Mouse (Mus musculus) hindlimb bud, embryonic 11.5 days (tissue): Measurements from ENCODE around the gene Usp35.

ENCODE experiments used
- DNase-seq: peaks from one replicate; pipeline ENCODE4 v3.0.0-alpha.2; 2012; ENCODE audit warnings: low read depth, low spot score; ENCODE audit errors: extremely low spot score

Gene Usp35

DNA sequence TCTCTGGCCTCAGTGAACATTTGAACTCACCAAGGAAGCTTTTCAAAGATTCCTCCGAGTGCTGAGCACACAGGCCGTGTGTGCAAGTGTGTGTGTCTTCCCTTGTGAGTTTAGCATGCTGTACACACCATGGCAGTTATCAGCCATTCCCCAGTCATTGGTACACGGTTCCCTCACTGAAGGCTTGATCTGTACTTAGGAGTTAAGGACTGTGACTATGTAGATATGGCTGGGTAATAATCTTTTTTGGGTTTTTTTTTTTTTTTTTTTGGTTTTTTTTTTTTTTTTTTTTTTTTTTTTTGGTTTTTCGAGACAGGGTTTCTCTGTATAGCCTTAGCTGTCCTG is 15.0 kb upstream of the Usp35 start:
- no peak for DNase-seq

DNA sequence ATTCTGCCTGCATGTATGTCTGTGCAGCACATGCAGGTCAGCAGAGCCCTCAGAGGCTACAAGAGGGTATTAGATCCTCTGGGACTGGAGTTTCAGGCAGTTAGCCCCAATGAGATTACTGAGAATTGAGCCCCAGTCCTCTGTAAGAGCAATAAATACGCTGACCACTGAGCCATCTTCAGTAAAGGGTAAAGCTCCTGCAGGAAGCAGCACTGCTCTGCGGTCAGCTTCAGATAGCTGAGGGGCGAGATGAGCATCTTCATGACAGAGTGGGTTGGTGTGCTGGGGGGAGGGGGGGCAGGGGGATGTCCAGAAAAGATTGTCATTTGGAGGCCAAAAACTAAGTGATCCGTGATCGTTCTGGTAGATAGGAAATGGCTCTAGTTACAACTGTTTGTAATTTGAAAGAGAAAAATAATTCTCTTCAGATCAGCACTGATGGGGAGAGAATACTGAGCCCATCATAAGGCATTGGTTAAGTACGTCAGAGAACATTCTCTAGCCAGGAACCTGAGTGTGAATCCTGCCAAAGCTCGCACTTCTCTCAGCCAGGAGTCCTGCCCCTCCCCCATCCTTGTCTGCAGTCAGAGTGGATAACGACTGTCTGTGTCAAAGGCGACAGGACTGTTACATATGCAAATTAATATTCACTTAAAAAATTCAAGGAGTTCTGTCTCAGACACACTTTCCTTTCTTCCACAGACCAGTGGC is 14.4 kb upstream of the Usp35 start:
- no peak for DNase-seq

DNA sequence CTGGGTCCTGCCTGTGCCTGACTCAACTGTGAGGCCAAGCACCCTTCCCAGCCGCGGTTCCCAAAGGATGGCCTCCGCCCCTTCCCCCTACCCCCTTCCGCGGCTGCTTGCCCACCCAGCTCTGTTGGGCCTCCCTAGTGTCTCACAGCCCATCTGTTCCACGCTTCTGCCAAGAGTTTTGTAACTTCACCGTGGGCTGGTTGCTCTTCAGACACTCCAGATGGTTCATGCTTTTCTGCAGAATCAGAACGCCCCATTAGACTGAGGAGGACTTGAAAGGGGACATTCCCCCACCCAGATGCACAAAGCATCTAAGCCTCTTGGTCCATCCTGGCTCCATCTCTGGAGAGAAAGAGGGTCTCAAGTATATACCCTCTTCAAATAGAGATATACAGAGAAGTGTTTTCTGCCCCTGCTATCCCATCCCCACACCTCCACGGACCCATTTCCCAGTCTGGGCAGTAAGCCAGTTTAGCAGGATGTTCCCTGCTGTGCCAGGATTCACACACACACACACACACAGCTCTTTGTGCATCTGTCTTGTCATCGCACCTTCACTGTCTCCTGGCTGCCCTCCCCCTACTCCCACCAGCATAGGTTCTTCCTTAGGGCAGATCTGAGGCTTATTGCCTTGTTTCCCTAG is 13.5 kb upstream of the Usp35 start:
- DNase-seq = no peak

DNA sequence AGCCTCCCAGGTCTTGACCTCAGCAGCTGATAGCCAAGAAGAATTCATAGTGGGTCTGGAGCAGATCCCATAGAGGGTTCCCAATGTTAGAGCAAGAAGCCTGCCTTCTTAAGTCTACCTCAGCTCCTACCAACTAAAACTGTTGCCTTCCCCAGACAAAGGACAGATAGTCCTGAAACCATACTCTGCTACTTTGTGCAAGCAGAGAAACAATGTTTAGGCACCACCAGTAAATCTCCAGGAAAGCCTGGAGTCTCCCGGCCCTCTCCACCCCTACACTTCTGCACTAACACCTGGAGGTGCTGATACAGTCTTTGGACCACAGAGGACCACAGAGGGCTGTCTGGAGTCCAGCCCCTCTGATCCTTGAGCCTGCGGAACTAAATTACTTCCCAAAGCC is 12.8 kb upstream of the Usp35 start:
- no peak for DNase-seq

DNA sequence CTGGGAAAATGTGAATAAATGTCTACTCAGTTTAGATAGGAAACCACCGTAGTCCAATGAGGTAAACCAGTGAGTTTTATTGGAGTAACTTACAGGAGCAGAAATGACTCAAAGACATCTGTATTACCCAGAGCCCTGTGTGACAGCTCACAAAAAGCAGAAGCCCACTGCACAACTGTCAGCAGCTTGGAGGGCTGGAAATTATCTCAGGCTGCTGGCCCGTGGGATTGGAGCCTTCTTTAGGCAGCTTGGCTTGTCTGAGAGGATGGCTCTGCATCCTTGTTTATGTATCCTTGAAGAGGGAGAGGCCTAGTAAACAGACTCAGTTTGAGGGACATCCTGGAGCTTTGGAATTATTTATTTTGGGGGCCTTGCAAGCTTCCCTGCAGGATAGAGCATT is 11.1 kb upstream of the Usp35 start:
- DNase-seq = no peak

DNA sequence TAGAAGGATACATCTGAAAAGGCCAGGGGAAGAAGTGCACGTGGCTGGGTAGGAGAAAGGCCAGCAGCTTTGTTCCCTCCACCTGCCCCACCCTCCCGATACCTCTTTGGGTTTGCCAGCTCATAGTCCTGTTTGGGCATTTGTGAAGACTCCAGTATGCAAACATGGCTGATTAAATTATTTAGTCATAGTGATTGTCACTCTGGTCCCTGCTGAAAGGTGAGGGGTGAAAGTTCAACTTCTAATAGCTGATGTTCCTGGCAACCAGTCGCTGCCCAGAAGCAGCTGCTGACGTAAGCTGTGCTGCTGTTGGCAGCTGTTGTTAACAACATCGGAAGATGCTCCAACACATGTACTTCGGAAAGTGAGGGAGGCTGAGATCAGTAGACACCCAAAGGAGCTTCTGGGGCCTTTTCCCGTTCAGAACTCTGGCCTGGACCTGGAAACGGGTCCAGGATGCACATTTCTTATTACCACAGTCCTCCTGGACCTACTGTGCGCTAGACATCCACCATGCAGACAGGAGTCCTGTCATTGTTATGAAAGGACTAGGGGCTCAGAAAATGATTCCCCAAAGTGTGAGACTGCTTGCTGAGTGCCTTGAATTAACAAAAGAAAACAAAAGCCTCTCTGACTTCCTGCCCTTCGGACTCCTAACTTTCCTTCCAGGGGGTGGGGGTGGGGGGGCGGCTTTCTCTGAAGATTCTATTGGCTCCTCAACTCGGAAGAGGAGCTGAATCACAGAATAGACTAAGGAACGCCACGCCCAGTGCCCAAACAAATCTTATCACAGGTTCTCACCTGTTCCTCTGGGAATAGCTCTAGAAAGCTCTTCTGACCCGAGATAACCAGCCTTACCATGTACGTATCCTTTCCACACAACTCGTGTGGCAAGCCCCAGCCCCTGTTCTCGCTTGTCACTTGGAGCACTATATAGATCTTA is 9.4 kb upstream of the Usp35 start:
- no peak for DNase-seq

DNA sequence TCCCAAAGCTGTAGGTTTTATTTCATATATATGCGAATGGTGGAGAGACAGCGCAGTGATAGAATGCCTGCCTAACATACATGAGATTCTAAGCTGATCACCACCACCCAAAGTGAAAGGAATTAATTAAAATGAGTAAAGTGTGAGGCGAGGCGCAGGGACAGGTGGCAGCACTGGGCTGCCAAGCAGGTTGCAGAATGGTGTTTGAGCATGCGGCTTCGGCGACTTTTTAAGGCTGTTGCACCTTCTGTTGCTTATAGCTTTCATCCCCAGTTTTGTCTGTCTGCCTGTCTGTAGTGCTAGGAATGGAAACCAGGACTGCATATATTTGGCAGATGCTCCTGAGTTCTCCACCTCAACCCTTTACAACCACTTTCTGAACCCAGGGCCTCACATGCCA is 7.8 kb upstream of the Usp35 start:
- DNase-seq = no peak

DNA sequence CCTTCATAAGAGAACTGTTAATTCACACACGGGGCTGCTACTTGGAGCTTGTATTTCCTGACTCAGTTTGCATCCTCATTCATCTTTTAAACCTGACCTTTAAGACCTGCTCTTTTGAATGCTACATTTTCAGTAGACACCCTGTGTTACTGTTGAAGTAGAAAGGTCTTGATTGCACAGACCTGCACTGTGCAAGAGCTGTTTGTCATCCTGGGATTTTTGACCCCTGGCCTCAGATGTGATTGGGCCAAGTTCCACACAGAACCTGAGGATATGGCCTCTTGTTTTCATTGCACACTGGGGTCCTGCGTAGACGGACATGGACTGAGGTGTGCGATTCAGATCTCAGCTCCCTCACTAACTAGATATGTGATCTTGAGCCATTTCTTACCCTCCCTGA is 6.8 kb upstream of the Usp35 start:
- no peak for DNase-seq

DNA sequence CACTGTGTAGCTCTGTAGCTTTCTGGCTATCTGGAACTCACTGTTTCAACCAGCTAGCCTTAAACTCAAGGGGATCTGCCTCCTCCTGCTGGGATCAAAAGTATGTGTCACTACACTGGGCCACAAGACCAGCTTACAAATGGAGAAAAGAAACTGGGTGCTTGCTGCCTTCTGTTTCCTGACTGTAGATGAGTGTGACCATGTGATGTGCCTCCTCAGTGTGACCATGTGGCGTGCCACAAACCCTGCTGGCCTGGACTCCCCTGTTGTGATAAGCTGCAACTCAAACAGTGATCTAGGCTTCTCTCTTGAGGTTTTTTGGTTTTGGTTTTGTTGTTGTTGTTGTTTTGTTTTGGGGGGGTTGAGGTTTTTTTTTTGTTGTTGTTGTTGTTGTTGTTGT is 4.9 kb upstream of the Usp35 start:
- DNase-seq = no peak

DNA sequence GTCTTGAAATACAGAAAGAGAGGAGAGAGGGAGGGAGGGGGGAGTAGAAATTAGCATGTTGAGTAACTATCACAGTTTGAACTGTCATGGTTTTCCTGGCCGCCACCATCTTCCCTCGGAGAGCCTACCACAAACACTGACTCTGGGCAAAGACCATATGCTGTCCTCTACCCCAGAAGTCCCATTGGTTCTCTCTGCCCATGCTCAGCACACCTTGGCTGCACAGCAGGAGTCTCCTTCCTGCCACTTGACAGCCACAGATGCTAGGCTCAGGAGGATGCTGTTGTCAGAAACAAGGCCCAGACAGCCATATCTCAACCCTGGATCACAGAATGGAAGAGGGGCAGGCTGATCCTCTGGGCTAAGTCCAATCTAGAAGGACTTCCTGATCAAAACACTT is 2.6 kb upstream of the Usp35 start:
- DNase-seq = no peak

DNA sequence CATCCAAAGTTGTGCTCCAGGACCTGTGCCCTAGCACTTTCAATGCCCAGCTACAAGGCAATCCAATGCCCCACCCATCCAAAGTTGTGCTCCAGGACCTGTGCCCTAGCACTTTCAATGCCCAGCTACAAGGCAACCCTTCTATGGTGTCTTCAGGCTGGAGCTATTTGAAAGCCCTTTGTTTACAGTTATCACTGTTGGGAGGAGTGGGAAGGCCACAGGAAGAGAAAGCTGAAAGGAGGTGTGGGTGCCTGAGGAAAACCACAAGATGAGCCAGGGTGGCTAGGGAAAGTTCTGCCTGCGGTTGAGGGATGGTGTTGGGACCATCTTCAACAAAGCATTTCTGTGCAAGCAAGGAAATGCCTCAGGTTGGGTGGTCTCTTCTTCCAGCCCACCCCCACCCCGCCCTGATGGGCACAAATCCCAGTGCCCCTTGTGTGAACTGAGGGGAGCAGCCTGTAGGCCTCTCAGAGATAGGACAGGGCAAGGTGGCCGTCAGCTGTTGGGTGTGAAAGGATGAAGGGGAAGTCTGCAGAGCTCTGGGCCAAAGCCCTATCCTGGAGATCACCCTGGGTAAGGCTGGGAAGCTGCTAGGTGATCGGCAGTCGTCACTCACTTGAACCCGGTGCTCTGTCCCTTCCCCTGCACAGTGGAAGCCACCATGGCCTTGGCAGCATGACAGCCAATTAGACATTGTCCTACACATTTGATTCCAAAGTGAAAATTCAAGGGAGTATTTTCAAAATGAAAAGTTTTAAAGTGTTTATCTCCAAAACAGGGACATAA is 1.5 kb upstream of the Usp35 start:
- DNase-seq = no peak

DNA sequence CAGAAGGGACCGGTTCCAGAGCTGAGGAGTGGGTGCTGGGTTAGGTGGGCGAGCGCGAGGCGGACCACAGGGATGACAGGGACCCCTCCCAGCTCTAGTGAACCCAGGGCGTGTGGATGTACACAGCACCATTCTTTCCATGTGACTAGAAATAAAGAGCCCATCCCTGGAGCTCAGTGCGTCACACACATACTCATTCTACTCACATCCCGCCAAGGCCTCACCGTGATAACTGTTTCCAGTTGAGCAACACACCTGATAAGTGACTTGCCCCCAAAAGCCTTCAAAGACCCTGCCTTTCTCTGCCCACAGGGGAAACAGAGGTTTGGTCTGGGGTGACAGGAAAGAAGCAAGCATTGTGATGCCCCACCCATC is 834 bp upstream of the Usp35 start:
- no peak for DNase-seq

DNA sequence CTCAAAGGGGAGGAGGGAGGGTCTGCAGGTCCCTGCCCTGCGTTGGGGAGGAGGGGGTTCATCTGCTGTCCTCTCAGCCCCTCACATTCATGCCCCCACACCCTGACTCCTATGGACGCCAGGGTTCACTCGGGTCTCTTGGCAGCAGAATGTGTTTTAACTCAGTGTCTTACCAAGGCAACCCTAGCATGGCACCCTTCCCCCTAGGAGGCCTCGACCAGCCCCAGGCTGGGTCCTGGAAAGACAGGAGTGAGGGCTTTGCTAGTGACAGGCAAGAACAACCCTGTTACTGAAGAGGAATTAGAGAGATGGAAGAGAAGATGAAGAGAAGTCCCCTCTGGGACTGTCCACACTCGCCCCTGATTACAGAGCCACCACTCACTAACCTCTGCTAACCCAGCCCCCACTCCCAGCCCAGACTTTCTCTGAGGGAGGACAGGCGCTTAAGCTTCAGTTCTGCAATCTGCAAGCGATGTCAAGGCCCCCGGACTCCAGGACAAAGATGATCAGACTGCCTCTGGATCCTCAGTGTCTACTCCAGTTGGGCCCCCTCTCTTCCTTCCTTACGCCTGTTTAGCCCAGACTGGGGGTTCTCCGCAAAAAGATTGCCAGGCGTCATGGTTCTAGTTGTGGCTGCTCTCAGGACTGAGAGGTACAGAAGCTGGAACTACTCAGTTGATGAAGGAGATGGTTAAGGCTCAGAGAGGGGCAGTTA is 732 bp downstream of the Usp35 start:
- no peak for DNase-seq

DNA sequence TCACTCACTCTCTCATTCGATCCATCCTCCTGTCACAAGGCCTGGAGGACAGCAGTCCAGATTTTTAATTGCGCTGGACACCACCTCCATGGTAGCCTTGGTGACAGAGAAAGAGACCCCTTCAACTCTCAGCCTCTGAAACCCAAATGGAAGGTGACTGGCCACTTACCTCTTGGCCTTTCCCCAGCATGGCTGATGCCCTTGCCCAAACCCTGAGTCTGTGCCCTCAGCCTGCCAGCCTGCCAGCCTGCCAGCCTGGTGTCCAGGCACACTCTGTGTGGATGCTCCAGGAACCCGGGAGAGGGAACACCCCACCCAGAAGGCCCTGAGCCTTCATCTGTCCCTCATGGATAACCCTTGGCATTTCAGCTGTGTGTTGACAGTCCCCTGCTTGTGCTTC is 2.1 kb downstream of the Usp35 start:
- no peak for DNase-seq

DNA sequence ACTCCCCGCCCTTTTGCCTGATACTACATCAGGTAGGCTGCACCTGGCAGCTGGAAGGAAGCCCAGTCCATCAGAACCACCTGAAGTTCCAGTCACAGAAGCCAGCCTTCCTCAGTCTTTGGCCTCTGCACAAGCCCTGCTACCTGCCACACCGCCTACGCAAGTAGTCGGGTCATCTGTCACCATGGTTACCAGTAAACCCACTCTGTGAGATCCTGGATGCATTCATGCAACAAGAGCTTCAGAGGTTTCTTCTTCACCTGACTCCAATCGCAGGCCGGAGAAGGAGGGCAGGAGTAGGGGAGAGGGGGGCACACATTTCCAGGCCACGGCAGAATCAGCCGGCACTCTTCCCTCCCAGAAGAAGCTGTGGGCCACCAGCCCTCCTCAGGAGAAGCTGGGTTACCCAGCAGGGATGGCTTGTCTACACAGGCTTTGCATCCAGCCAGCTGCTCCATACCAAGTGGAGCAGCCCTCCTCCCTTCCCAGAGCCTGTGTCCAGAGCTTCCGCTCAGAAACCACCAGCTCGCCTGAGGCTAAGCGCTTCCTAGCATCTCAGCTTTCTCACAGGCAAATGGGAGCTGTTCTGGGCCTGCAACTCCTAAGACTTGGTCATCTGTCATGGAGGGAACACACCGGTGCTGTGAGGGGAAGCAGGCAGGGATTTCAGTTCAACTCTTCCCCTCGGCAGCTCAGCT is 2.8 kb downstream of the Usp35 start:
- DNase-seq = no peak

DNA sequence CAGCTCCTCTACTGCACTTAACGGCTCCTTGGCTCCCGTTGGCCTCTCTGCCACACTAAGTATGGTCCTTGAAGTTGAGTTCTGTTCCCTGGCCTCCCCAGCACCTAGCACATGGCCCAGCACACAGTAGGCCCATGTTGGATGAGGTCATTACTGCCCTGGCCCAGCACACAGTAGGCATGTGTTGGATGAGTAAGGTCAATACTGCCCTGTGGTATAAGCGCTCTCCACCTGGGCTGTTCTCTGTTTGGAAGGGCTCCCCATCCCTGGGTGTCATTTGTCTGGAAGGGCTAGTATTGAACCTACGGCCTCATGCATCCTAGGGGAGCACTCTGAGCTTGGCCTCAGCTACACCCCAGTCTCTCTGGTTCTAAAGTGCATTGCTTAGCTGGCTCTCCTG is 4.4 kb downstream of the Usp35 start:
- DNase-seq = no peak

DNA sequence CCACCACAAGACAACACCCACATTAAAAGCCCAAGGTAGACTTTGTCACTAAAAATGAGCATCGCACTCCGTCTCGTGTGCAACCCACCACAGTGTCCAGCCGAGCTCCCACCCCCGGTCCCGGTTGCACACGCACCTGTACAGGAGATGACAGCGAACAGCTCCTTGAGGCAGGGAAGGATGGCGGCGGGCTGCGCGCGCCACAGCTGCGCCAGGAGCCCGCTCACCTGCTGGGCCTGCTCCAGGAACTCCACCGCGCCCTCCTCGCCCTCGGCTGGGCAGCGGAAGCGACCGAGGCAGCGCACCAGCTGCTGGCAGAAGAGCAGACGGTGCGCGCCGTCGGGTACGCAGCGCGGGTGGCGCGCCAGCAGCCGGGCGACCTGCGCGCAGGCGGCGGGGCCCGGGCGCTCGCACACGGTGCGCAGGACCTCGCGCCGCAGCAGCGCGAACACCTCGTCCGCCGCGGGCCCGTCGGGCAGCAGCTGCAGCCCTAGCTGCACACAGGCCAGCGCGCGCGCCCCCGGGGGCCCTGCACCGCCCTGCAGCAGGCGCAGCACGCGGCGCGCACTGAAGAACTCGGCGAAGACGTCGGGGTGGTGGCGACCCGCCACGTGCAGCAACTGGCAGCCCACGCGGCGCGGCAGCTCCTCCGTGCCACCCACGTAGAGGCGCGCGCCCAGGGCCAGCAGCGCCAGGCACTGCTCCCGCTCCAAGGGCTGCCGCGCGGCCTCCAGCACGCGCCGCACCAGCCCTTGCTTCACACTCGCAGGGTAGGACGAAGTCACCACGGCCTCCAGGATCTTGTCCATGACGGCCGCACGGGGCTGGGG is 6.4 kb downstream of the Usp35 start:
- no peak for DNase-seq

DNA sequence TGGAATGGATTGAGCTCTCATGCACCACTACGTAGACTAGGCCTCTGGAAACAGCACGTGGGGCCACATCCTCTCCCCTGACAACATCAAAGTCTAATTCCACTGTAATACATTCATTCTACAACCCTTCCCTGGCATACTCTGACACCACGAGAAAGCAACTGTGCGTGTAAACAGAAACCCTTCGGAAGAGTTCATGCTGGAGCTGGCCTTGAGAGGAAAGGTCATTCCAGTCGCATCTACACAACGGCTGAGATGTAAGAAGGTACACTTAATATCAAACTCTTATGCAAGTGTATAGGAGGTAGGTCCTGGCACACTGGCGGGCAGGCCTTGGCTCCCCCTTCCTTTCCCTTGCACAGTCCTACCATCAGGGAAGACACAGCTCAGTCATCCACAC is 7.5 kb downstream of the Usp35 start:
- DNase-seq = no peak

DNA sequence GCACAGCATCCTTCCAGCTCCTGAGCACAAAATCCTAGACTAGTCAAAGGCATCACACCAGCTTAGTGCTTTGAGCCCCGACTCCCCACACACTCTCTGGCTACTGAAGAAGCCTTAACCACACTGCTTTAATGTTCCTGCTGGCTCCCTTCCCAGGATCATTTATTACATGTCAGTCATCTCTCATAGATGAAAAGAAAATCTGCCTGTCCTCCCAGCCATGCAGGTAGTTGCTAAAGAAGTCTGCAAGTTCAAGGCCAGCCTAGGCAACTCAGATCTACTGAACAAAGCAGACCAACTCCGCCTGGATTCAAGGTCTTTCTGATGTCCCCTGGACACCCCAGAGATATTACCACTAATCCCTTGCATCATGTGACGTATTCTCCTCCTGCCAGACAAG is 14.1 kb downstream of the Usp35 start:
- DNase-seq = no peak
